Mouse (Mus musculus) embryonic facial prominence, embryonic 14.5 days (tissue): ENCODE data around the gene Strip1. TPM values are rescaled to one million over a fixed set of nuclear protein-coding genes. Genes with fewer than 3 reads are reported as not detected.
"Not testable (repeated sequence)": the region's sequence is repeated elsewhere in the genome, so short reads cannot be mapped to it uniquely, and the experiment has no call there.

Experiments used
- ATAC-seq: fragments of 200-750 bp; cut with Nextera tagmentation; 2 replicates; pipeline ENCODE4 v1.8.0; 2017; ENCODE audit warnings: low read depth, moderate number of reproducible peaks, moderate TSS enrichment
- DNase-seq: peaks from one replicate; pipeline ENCODE4 v3.0.0-alpha.2; 2015; ENCODE audit warnings: low spot score
- H3K27ac ChIP-seq: fragments of 300-500 bp; sonication (generic); replicated peaks from 2 replicates; pipeline ENCODE4 v1.5.1; 2014; ENCODE audit warnings: low read depth, mild to moderate bottlenecking, low read length, moderate library complexity
- H3K27me3 ChIP-seq: fragments of 300-500 bp; sonication (generic); replicated peaks from 2 replicates; pipeline ENCODE4 v1.6.1; 2014; ENCODE audit warnings: low read length; ENCODE audit not compliant: control insufficient read depth, insufficient read depth
- H3K36me3 ChIP-seq: fragments of 300-500 bp; sonication (generic); 2 replicates; pipeline ENCODE4 v1.6.1; 2014; ENCODE audit warnings: low read length, mixed read lengths; ENCODE audit not compliant: control insufficient read depth, insufficient read depth
- H3K4me1 ChIP-seq: fragments of 300-500 bp; sonication (generic); 2 replicates; pipeline ENCODE4 v1.6.1; 2014; ENCODE audit warnings: antibody characterized with exemption, low read length; ENCODE audit not compliant: control insufficient read depth, insufficient read depth
- H3K4me2 ChIP-seq: fragments of 300-500 bp; sonication (generic); 2 replicates; pipeline ENCODE4 v1.6.1; 2014; ENCODE audit warnings: low read depth, mild to moderate bottlenecking, low read length, moderate library complexity, mixed read lengths
- H3K4me3 ChIP-seq: fragments of 300-500 bp; sonication (generic); 2 replicates; pipeline ENCODE4 v1.5.1; 2014; ENCODE audit warnings: low read depth, mild to moderate bottlenecking, low read length
- H3K9ac ChIP-seq: fragments of 300-500 bp; sonication (generic); 2 replicates; pipeline ENCODE4 v1.6.1; 2014; ENCODE audit warnings: low read depth, mild to moderate bottlenecking, low read length, moderate library complexity, mixed read lengths
- H3K9me3 ChIP-seq: fragments of 300-500 bp; sonication (generic); 2 replicates; pipeline ENCODE4 v1.6.1; 2016; ENCODE audit warnings: low read length; ENCODE audit not compliant: control insufficient read depth
- WGBS: fragments of 180-500 bp; shearing (Covaris S2); extraction: QIAGEN DNeasy Blood & Tissue Kit; methylation state at CpG from one replicate; pipeline ENCODE4 v1.1.7; 2014; 5-methylcytosine and 5-hydroxymethylcytosine counted together
- polyA plus RNA-seq: library from polyadenylated mRNA; unstranded; fragments of >200 nt; fragmentation: Nextera tagmentation; extraction: Ambion mirVana; gene quantifications from 2 replicates; pipeline ENCODE4 v1.2.1, GENCODE M21; 2014

Gene Strip1
- polyA plus RNA-seq, 1 experiment from 2014 or later: 53.7 TPM

DNA sequence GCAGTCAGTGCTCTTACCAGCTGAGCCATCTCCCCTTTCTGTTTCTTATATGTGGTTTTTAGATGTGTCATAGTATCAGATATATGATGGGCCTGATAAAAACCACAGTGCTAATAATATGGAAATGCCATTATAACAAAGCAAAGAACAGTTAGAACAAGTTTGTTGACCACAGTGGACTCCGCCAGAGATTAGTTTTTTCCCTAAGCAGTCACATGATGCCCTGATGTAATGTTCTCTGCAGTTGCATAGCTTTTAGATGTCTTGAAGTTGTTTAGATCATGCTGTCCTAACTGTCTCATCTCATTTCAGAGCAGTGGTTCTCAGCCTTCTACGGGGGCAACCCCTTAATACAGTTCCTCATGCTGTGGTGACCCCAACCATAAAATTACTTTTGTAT lies 24.7 kb upstream of the Strip1 start:
- Histone ChIP-seq H3K27me3 (no peaks in the 10 kb centered on the region), H3K4me3 (no peak overlapping the region), H3K4me1 (no peaks in the 10 kb centered on the region), H3K9me3 (no peaks in the 10 kb centered on the region), H3K36me3 (peaks cover 26% of the 10 kb centered on the region), H3K9ac (no peak overlapping the region), H3K4me2 (no peak overlapping the region), H3K27ac (no peak overlapping the region)
- ATAC-seq (no peak), DNase-seq (no peak)
- 83% methylated on average over 2 of the region's 2 CpGs for WGBS

DNA sequence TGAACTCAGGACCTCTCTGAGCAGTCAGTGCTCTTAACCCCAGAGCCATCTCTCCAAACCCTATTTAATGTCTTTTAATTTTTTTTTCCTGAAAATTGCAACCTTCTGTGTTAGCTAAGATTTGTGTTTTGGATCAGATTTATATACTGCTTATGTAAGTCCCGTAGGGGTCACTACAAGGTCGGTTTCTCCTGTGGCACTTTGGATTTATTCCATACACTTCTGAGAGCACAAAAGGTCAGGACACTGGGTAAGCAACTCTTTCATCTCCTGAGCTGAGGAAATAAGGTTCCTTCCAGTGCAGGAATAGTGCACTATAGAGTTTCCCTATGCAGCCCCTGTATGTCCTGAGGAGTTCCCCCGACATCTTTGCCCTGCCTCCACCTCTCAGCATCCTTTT lies 24.0 kb upstream of the Strip1 start:
- peaks cover 19% of the 10 kb centered on the region for H3K36me3 ChIP-seq
- no peak overlapping the region for H3K4me2 ChIP-seq
- no peak overlapping the region for H3K9ac ChIP-seq
- H3K27ac ChIP-seq: no peak overlapping the region
- no peak overlapping the region for H3K4me3 ChIP-seq
- no peaks in the 10 kb centered on the region for H3K9me3 ChIP-seq
- no peaks in the 10 kb centered on the region for H3K27me3 ChIP-seq
- DNase-seq (no peak), ATAC-seq (no peak)
- no peaks in the 10 kb centered on the region for H3K4me1 ChIP-seq
- 48% methylated on average over 3 of the region's 3 CpGs for WGBS

DNA sequence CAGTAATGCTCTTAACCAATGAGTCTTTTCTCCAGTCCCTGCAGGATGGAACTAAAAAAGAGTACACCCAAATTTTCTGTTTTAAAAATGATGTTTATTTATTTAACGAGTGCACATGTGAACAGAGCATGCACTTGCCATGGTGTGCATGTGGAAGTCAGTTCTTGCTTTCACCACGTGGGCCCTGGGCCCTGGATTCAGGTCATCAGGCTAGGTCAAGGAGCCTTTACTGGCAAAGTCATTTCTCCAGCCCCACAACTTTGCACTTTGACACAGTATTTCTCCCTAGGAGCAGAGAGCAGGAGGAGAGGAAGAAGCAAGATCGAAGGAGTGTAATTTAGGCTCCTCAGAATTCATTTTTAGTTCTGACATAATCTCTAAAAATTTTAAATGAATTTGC lies 23.4 kb upstream of the Strip1 start:
- WGBS: 74% methylated on average over 3 of the region's 3 CpGs
- H3K27me3 ChIP-seq: no peaks in the 10 kb centered on the region
- no peak overlapping the region for H3K9ac ChIP-seq
- no peaks in the 10 kb centered on the region for H3K9me3 ChIP-seq
- no peak overlapping the region for H3K4me3 ChIP-seq
- no peak for DNase-seq
- peaks cover 14% of the 10 kb centered on the region for H3K36me3 ChIP-seq
- no peak overlapping the region for H3K4me2 ChIP-seq
- H3K27ac ChIP-seq: no peak overlapping the region
- H3K4me1 ChIP-seq: no peaks in the 10 kb centered on the region
- ATAC-seq: no peak

DNA sequence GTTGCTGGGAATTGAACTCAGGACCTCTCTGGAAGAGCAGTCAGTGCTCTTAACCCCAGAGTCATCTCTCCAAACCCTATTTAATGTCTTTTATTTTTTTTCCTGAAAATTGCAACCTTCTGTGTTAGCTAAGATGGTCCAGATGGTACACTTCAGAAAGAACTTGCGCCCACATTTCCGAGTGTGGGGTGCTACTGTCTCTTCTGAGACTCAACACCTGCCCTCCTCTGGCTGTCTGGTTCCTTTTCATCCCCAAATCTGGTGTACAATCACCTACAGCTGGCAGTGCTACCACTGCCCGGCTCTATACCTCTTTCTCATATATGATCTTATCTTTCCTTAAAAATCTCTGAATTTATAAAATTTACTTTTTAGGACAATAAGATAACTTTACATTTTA lies 21.5 kb upstream of the Strip1 start:
- Histone ChIP-seq H3K9me3 (no peaks in the 10 kb centered on the region), H3K27ac (no peak overlapping the region), H3K27me3 (no peaks in the 10 kb centered on the region), H3K4me2 (no peak overlapping the region), H3K4me3 (no peak overlapping the region), H3K36me3 (0 out of 2 replicates have a peak, but pooled peaks cover 3% of the 10 kb centered on the region), H3K9ac (no peak overlapping the region), H3K4me1 (no peaks in the 10 kb centered on the region)
- WGBS: 84% methylated on average over 3 of the region's 3 CpGs
- DNase-seq (no peak), ATAC-seq (no peak)

DNA sequence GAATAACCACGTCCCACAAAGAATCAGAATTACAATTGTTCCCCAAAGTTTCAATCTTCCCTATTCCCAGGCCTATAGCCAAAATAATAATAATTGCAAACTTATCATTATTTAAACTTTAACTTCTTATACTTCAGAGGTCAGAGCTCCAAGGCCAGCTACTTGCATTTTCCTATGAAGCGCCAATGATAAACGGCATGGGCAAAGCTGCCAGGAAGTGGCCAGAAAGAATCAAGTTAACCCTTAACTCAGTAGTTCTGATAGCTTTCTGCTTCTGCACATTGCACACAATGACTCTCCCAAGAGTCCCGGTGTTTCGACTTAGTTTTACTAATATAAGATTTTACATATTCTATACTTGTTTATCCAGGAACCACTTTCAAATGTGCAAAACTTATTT lies 18.8 kb upstream of the Strip1 start:
- 64% methylated on average over 5 of the region's 5 CpGs for WGBS
- not testable (repeated sequence) for H3K4me2 ChIP-seq, H3K4me1 ChIP-seq, H3K9ac ChIP-seq, H3K36me3 ChIP-seq, ATAC-seq, H3K9me3 ChIP-seq, H3K27me3 ChIP-seq, H3K4me3 ChIP-seq, DNase-seq, H3K27ac ChIP-seq

DNA sequence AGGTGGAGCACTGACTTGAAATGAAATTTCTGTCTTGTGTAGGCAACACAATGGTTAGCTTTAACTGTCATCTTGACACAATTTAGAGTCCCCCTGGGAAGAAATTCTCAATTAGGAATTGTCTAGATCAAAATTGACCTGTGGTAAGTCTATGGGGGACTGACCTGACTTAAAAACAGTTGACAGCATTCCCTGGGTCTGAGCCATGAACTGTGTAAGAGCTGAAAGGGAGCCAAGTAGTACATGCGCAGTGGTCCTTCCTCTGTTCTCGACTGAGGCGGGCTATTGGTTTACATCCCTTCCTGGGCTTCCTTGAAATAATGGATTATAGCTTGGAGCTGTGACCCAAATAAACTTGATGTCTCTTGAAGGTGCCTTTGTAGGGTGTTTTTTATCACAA lies 15.5 kb upstream of the Strip1 start:
- Histone ChIP-seq H3K36me3 (no peaks in the 10 kb centered on the region), H3K4me2 (no peak overlapping the region), H3K27me3 (no peaks in the 10 kb centered on the region), H3K9me3 (no peaks in the 10 kb centered on the region), H3K4me3 (no peak overlapping the region), H3K9ac (no peak overlapping the region), H3K27ac (no peak overlapping the region), H3K4me1 (no peaks in the 10 kb centered on the region)
- DNase-seq: no peak
- 78% methylated on average over 3 of the region's 3 CpGs for WGBS
- ATAC-seq: no peak

DNA sequence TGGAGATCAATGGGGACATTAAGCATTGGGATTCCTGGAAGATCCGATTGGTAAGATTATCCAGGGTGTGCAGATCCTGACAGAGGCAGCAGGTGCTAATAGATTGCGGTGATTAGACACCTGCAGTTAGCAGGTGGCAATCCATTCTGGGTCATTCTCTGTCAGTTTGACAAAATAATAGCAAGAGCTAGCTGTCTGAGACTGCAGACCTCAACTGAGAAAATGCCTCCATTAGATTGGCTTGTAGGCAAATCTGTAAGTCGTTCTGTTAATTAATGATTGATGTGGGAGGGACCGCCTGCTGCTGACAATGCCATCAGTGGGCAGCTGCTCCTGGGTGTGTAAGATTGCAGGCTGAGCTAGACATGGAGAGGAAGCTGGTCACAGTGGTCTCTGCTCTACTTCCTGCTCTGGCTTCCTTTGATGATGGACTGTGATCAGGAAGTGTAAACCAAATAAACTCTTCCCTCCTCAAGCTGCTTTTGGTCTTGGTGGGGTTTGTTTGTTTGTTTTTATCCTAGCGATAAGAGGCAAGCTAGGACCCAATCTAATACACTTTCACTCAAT lies 6.2 kb upstream of the Strip1 start:
- Histone ChIP-seq H3K9me3 (no peaks in the 10 kb centered on the region), H3K4me1 (no peaks in the 10 kb centered on the region), H3K4me3 (no peak overlapping the region), H3K36me3 (no peaks in the 10 kb centered on the region), H3K27me3 (no peaks in the 10 kb centered on the region), H3K9ac (no peak overlapping the region), H3K27ac (no peak overlapping the region), H3K4me2 (no peak overlapping the region)
- DNase-seq: no peak
- ATAC-seq: no peak
- WGBS: 64% methylated on average over 5 of the region's 5 CpGs

DNA sequence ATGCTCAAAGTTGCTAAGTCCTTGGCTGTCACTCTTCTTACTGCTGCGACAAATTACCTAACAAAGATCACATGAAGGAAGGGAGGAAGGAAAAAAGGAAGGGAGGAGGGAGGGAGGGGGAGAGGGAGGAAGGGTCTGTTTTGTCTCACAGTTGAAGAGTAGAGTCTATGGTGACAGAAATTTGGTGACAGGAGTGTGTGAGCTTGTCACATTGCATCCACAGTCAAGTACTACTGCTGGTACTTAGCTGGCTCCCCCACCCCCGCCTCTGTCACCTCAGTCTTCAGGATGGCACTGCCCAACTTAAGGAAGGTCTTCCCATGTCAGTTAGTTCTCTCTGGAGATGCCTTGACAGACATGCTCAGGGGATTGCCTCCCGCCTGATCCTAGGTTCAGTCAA lies 4.7 kb upstream of the Strip1 start:
- no peak overlapping the region for H3K9ac ChIP-seq
- H3K9me3 ChIP-seq: no peaks in the 10 kb centered on the region
- H3K27ac ChIP-seq: no peak overlapping the region
- H3K4me2 ChIP-seq: no peak overlapping the region
- H3K4me1 ChIP-seq: no peaks in the 10 kb centered on the region
- no peaks in the 10 kb centered on the region for H3K27me3 ChIP-seq
- H3K4me3 ChIP-seq: no peak overlapping the region
- no peak for ATAC-seq
- WGBS: 74% methylated on average over 3 of the region's 3 CpGs
- H3K36me3 ChIP-seq: no peaks in the 10 kb centered on the region
- DNase-seq: no peak

DNA sequence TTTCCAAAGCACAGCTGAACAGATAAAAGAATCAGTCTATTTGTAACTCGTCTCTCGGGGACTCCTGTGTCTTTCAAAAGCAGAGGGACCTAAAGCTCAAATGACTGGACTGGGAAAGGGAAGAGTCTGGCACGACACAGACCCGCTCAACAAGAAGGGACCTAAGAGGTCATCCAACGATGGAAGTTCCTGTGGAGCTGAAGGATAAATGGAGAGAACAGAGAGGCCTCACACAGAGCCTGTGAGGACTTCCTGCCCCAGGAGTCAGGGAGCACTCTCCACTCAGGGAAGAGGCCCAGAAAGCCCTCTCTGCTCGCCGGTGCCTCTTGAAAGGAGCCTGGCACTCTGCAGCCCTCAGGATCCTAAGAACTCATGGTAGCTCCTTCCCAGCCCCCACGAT lies 4.3 kb upstream of the Strip1 start:
- H3K4me1 ChIP-seq: no peaks in the 10 kb centered on the region
- DNase-seq (no peak), ATAC-seq (no peak)
- no peaks in the 10 kb centered on the region for H3K27me3 ChIP-seq
- WGBS: 44% methylated on average over 8 of the region's 8 CpGs
- no peak overlapping the region for H3K4me3 ChIP-seq
- H3K4me2 ChIP-seq: no peak overlapping the region
- H3K9ac ChIP-seq: no peak overlapping the region
- no peaks in the 10 kb centered on the region for H3K9me3 ChIP-seq
- H3K36me3 ChIP-seq: no peaks in the 10 kb centered on the region
- H3K27ac ChIP-seq: no peak overlapping the region
